12 mouse cellular contexts compared by ENCODE assay signal in the genomic region with DNA sequence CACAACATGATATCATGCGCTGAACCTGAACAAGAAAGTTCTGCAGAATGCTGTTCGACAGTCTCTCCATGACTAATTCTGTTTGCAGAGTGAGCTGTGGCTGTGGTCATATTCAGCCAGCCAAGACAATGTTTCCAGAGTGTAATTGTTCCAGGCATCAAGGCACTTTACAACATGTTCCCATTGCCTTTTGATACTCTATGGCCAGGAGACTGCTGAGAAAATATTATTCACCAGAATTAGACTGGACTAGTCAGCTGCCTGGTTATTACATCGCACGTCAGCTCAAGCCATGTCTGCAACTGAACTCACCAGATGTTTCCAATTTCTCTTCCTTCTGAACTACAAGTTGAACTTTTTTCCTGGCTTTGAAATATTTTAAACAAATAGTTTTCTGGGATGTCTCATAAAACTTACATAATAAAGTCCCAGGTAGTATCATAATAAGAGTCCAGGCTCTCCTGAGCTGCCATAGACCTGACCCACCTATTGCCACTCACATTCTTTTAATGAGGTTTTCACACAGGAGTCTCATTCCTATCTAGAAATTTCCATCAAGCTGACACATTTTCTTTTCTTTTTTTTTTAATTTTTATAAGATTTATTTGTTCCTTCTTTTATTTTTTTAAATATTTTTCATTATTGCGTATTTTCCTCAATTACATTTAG.
A peak's percentile ranks its signal among the peaks of the same experiment; 100 is the strongest.
DNase-seq lines count a peak whose midpoint lies in the region; ATAC-seq and TF ChIP-seq lines count a peak whose summit lies in the region.
"Had no signal": no experiment of that assay in that cellular context is flagged by ENCODE, and none has a peak within 500 bp of the region (broad histone marks: within the 10 kb centered on the region; RNA-seq: fewer than 3 reads in every experiment).

No protein-coding gene starts in this region.

- no peaks in the 10 kb centered on the region for H3K9me3 ChIP-seq in lung, embryonic 14.5 days (ENCODE audit: low read depth, low read length)
- no peaks in the 10 kb centered on the region for H3K9me3 ChIP-seq in embryonic facial prominence, embryonic 11.5 days (replicated peaks; ENCODE audit: control insufficient read depth, low read length)
- H3K9me3 ChIP-seq in stomach, embryonic 16.5 days (replicated peaks; ENCODE audit: control insufficient read depth, low read length): no peaks in the 10 kb centered on the region
- H3K9me3 ChIP-seq: G1E had no signal

- peak; percentile 52 for ATAC-seq in lung, embryonic 14.5 days (ENCODE audit: insufficient read depth)
- ATAC-seq in embryonic facial prominence, embryonic 11.5 days (replicated peaks; ENCODE audit: insufficient number of reproducible peaks, low FRiP score, low TSS enrichment, low read depth): peak; percentile 71; the same call in 1 of the 2 replicates
- peak; percentile 65; the same call in 1 of the 2 replicates for ATAC-seq in stomach, embryonic 16.5 days (ENCODE audit: insufficient read depth, low FRiP score)
- ATAC-seq: forebrain, embryonic 14.5 days had no signal

- H3K4me3 ChIP-seq in lung, embryonic 14.5 days (ENCODE audit: low read depth, low read length): no peak overlapping the region
- H3K4me3 ChIP-seq in embryonic facial prominence, embryonic 11.5 days (ENCODE audit: low read depth, low read length): no peak overlapping the region
- no peak overlapping the region for H3K4me3 ChIP-seq in stomach, embryonic 16.5 days (replicated peaks; ENCODE audit: low read length)

- WGBS in lung, embryonic 14.5 days: 53% methylated on average over 5 of the region's 5 CpGs
- WGBS in embryonic facial prominence, embryonic 11.5 days: 54% methylated on average over 5 of the region's 5 CpGs
- WGBS in stomach, embryonic 16.5 days: 60% methylated on average over 5 of the region's 5 CpGs

- no peaks in the 10 kb centered on the region for H3K36me3 ChIP-seq in lung, embryonic 14.5 days (ENCODE audit: insufficient read depth)
- H3K36me3 ChIP-seq in embryonic facial prominence, embryonic 11.5 days (replicated peaks; ENCODE audit: control insufficient read depth, insufficient read depth, low read depth, low read length): no peaks in the 10 kb centered on the region
- H3K36me3 ChIP-seq in stomach, embryonic 16.5 days (ENCODE audit: control insufficient read depth, insufficient read depth, low read length): no peaks in the 10 kb centered on the region
- H3K36me3 ChIP-seq: G1E had no signal

- peak; percentile 72 for DNase-seq in lung, embryonic 14.5 days
- no peak for DNase-seq in lung, postnatal 14 days
- peak; percentile 85 for DNase-seq in embryonic facial prominence, embryonic 11.5 days (ENCODE audit: low spot score)
- DNase-seq in hindlimb bud, embryonic 11.5 days (ENCODE audit: extremely low spot score, low read depth, low spot score): peak; percentile 87
- no peak for DNase-seq in cerebellum, postnatal 10 days
- DNase-seq in adrenal gland, adult 2 months: no peak
- DNase-seq: adrenal gland, postnatal 25 days; cerebellum, adult 9-11 months; thymus, adult 2 months had no signal

- H3K27me3 ChIP-seq in lung, embryonic 14.5 days (ENCODE audit: insufficient read depth, low read length): no peaks in the 10 kb centered on the region
- H3K27me3 ChIP-seq in embryonic facial prominence, embryonic 11.5 days (ENCODE audit: control insufficient read depth, insufficient read depth, low read length): no peaks in the 10 kb centered on the region
- H3K27me3 ChIP-seq in stomach, embryonic 16.5 days (ENCODE audit: control insufficient read depth, insufficient read depth, low read length): no peaks in the 10 kb centered on the region

- peak overlapping the region; percentile 65; the same call in 1 of the 2 replicates for H3K27ac ChIP-seq in lung, embryonic 14.5 days (ENCODE audit: low read depth)
- no peak overlapping the region for H3K27ac ChIP-seq in embryonic facial prominence, embryonic 11.5 days (replicated peaks; ENCODE audit: low read depth, low read length)
- peak overlapping the region; percentile 49; the same call in 1 of the 2 replicates for H3K27ac ChIP-seq in stomach, embryonic 16.5 days (ENCODE audit: low read length)

- H3K4me2 ChIP-seq in lung, embryonic 14.5 days: no peak overlapping the region
- H3K4me2 ChIP-seq in embryonic facial prominence, embryonic 11.5 days (ENCODE audit: low read depth, low read length): no peak overlapping the region
- no peak overlapping the region for H3K4me2 ChIP-seq in stomach, embryonic 16.5 days (ENCODE audit: low read depth, low read length)

- no peak for TF ChIP-seq CTCF in lung, embryonic 14.5 days (IDR thresholded peaks at IDR 0.05; ENCODE audit: low read depth)

- no peaks in the 10 kb centered on the region for H3K4me1 ChIP-seq in lung, embryonic 14.5 days (ENCODE audit: insufficient read depth)
- H3K4me1 ChIP-seq in embryonic facial prominence, embryonic 11.5 days (ENCODE audit: control insufficient read depth, insufficient read depth, low read length): no peaks in the 10 kb centered on the region
- H3K4me1 ChIP-seq in stomach, embryonic 16.5 days (ENCODE audit: control insufficient read depth, insufficient read depth, low read length): no peaks in the 10 kb centered on the region

- H3K9ac ChIP-seq in lung, embryonic 14.5 days: no peak overlapping the region
- H3K9ac ChIP-seq in embryonic facial prominence, embryonic 11.5 days (replicated peaks; ENCODE audit: low read length): no peak overlapping the region
- H3K9ac ChIP-seq in stomach, embryonic 16.5 days (ENCODE audit: low read length): no peak overlapping the region

Comparison
In these comparisons a context has a peak if more than half of its experiments do, and no peak if none do; other contexts are left out.
1. DNase-seq: peak in lung, embryonic 14.5 days (single experiment), embryonic facial prominence, embryonic 11.5 days (single experiment) and hindlimb bud, embryonic 11.5 days (single experiment); none in lung, postnatal 14 days (single experiment), cerebellum, postnatal 10 days (0 of 2) and adrenal gland, adult 2 months (single experiment).
2. Peak in every context shown above with its lines, with median percentiles within 50 percentile points of each other: ATAC-seq.